Mouse (Mus musculus): ENCODE results near the gene Strip1.

Strip1 gene

GRCm38 (mm10) chr3:107628551-107628950, 2.9 kb downstream of the Strip1 start:
- no peak for DNase-seq (ENCODE audit: low read depth, low spot score)

GRCm38 (mm10) chr3:107627641-107628040, 3.9 kb downstream of the Strip1 start:
- peak; percentile 18 for DNase-seq (ENCODE audit: low read depth, low spot score)

- no peak for DNase-seq (ENCODE audit: low read depth, low spot score)
Observed at GRCm38 (mm10) chr3:107626751-107627150, 4.7 kb downstream of the Strip1 start.

- no peak for DNase-seq (ENCODE audit: low read depth, low spot score)
Observed at GRCm38 (mm10) chr3:107625536-107625935, 6.0 kb downstream of the Strip1 start.

GRCm38 (mm10) chr3:107624424-107624823, 7.1 kb downstream of the Strip1 start:
- no peak for DNase-seq (ENCODE audit: low read depth, low spot score)

- no peak for DNase-seq (ENCODE audit: low read depth, low spot score)
Observed at GRCm38 (mm10) chr3:107622537-107622936, 9.0 kb downstream of the Strip1 start.

- no peak for DNase-seq (ENCODE audit: low read depth, low spot score)
Observed at GRCm38 (mm10) chr3:107621286-107622075, 10.0 kb downstream of the Strip1 start.

GRCm38 (mm10) chr3:107619911-107620310, 11.6 kb downstream of the Strip1 start:
- no peak for DNase-seq (ENCODE audit: low read depth, low spot score)

GRCm38 (mm10) chr3:107617800-107618199, 13.7 kb downstream of the Strip1 start:
- DNase-seq (ENCODE audit: low read depth, low spot score): no peak

- peak; percentile 79 for DNase-seq (ENCODE audit: low read depth, low spot score)
Observed at GRCm38 (mm10) chr3:107612902-107613525, 18.5 kb downstream of the Strip1 start.

GRCm38 (mm10) chr3:107611394-107611793, 20.1 kb downstream of the Strip1 start:
- DNase-seq (ENCODE audit: low read depth, low spot score): no peak

- no peak for DNase-seq (ENCODE audit: low read depth, low spot score)
Observed at GRCm38 (mm10) chr3:107609376-107609775, 22.1 kb downstream of the Strip1 start.

- DNase-seq (ENCODE audit: low read depth, low spot score): no peak
Observed at GRCm38 (mm10) chr3:107608808-107609207, 22.7 kb downstream of the Strip1 start.

- no peak for DNase-seq (ENCODE audit: low read depth, low spot score)
Observed at GRCm38 (mm10) chr3:107607221-107607620, 24.3 kb downstream of the Strip1 start.

- DNase-seq (ENCODE audit: low read depth, low spot score): peak; percentile 62
Observed at GRCm38 (mm10) chr3:107605304-107605703, 26.2 kb downstream of the Strip1 start.

GRCm38 (mm10) chr3:107600127-107600526, 31.4 kb downstream of the Strip1 start:
- DNase-seq (ENCODE audit: low read depth, low spot score): no peak

GRCm38 (mm10) chr3:107597586-107598389, 33.7 kb downstream of the Strip1 start:
- no peak for DNase-seq (ENCODE audit: low read depth, low spot score)

GRCm38 (mm10) chr3:107597134-107597533, 34.4 kb downstream of the Strip1 start:
- no peak for DNase-seq (ENCODE audit: low read depth, low spot score)

GRCm38 (mm10) chr3:107596559-107596958, 34.9 kb downstream of the Strip1 start:
- no peak for DNase-seq (ENCODE audit: low read depth, low spot score)

- no peak for DNase-seq (ENCODE audit: low read depth, low spot score)
Observed at GRCm38 (mm10) chr3:107595938-107596461, 35.5 kb downstream of the Strip1 start.

GRCm38 (mm10) chr3:107595264-107595937, 36.1 kb downstream of the Strip1 start:
- no peak for DNase-seq (ENCODE audit: low read depth, low spot score)

Data from 3T3-L1 (cell line).